ENCODE assay signal across 1 mouse cellular context in the genomic region with DNA sequence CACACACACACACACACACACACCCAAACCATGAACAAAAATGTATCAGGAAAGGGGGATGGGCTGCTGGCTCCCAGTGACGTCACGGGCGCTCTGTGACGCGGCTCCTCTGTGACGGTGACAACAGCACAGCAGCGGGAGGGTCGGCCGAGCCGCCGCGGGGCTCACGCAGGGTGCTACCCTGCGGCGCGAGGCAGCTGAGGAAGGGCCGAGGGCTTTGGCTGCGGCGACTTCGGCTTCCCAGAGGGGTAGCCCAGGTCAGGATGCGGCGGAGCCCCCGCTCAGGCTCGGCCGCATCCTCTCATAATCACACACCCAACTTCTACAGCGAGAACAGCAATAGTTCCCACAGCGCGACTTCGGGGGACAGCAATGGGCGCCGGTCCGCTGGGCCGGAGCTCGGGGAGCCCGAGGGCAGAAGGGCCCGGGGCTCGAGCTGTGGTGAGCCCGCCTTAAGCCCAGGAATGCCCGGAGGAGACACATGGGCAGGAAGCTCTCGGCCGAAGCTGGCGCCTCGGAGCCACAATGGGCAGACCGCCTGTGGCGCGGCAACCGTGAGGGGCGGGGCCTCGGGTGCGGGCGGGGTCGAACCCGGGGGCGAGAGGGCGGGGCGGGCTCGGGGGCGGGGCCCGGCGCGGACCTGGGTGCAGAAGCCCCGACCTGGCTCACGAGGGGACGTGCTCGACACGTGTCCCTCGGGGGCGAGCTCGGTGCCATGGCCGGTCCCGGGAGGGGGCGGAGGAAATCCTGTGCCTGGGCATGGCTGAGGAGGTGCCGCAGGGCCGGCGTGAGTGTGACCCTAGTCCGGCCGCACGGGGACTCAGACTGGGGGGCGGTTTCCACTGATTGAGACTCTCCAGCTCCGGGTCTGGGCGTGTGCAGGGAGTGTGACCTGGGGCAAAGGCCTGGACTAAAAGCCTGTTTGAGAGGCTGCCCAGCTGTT.
TF ChIP-seq lines count a peak whose summit lies in the region.

TSS of gene Spag4 (plus strand) at position 77 of the 943 bp plus-strand sequence.

TF ChIP-seq in MEL, 35 proteins besides CTCF, POLR2A, EP300 and RAD21 (continued from another document):
- TF ChIP-seq NRF1 (IDR thresholded peaks at IDR 0.05; ENCODE audit: insufficient read depth, low read depth, low read length, poor library complexity, severe bottlenecking), result no peak
- peak; percentile 59; the same call in 1 of the 2 replicates for TF ChIP-seq MYC (IDR thresholded peaks at IDR 0.05; ENCODE audit: low read depth, low read length)
- TF ChIP-seq GATA1 (IDR thresholded peaks at IDR 0.05; ENCODE audit: low read depth, low read length), result no peak
- no peak for TF ChIP-seq MYB (IDR thresholded peaks at IDR 0.05; ENCODE audit: low read depth, low read length)
- peak; percentile 73; the same call in 1 of the 2 replicates for TF ChIP-seq MAX (IDR thresholded peaks at IDR 0.05; ENCODE audit: low read length)
- TF ChIP-seq SMC3 (IDR thresholded peaks at IDR 0.05; ENCODE audit: low read depth, low read length), result no peak
- peak; percentile 47 for TF ChIP-seq SIN3A (IDR thresholded peaks at IDR 0.05; ENCODE audit: low read length)
- peak; percentile 39; the same call in 1 of the 2 replicates for TF ChIP-seq USF1 (IDR thresholded peaks at IDR 0.05; ENCODE audit: low read depth, low read length)
- TF ChIP-seq NELFE (IDR thresholded peaks at IDR 0.05; ENCODE audit: low read depth, low read length), result peak; percentile 69
- peak; percentile 74 for TF ChIP-seq HCFC1 (IDR thresholded peaks at IDR 0.05; ENCODE audit: low read depth, low read length)
- TF ChIP-seq GABPA (IDR thresholded peaks at IDR 0.05; ENCODE audit: low read depth, low read length), result peak; percentile 87; the same call in 1 of the 2 replicates
- no peak for TF ChIP-seq TAL1 (IDR thresholded peaks at IDR 0.05; ENCODE audit: low read length)
